ENCODE assay signal across 35 mouse cellular contexts in genomic region chr2:151715526-151715925, GRCm38 (mm10). TPM values are rescaled to one million over a fixed set of nuclear protein-coding genes. Genes with fewer than 3 reads are reported as not detected.
DNase-seq lines count a peak whose midpoint lies in the region; TF ChIP-seq lines count a peak whose summit lies in the region.
"Had no signal": no experiment of that assay in that cellular context is flagged by ENCODE, and none has a peak within 500 bp of the region (broad histone marks: within the 10 kb centered on the region; RNA-seq: fewer than 3 reads in every experiment).

No protein-coding gene starts in this region.

- peak overlapping the region; percentile 52; the same call in 1 of the 2 replicates for H3K27ac ChIP-seq in cortical plate, adult 2 months (ENCODE audit: insufficient read depth, low read length)
- H3K27ac ChIP-seq: forebrain, embryonic 10.5 days; forebrain, embryonic 13.5 days; heart, adult 2 months; heart, embryonic 10.5 days; heart, embryonic 13.5 days; hindbrain, embryonic 14.5 days; hindbrain, postnatal 0 days had no signal

- TF ChIP-seq CTCF in cortical plate, adult 2 months (IDR thresholded peaks at IDR 0.05; ENCODE audit: extremely low read depth, insufficient read depth, low read length): no peak

- H3K4me1 ChIP-seq in cortical plate, adult 2 months (ENCODE audit: control insufficient read depth, insufficient read depth, low read length): peaks cover 10% of the 10 kb centered on the region
- H3K4me1 ChIP-seq: forebrain, embryonic 10.5 days; forebrain, embryonic 13.5 days; heart, embryonic 10.5 days; heart, embryonic 13.5 days had no signal

- H3K4me3 ChIP-seq in cortical plate, adult 2 months (ENCODE audit: insufficient read depth, low read length): no peak overlapping the region
- H3K4me3 ChIP-seq: forebrain, embryonic 10.5 days; forebrain, embryonic 13.5 days; heart, adult 2 months; heart, embryonic 10.5 days; heart, embryonic 13.5 days had no signal

- no peak for TF ChIP-seq POLR2A in cortical plate, adult 2 months (IDR thresholded peaks at IDR 0.05; ENCODE audit: extremely low read depth, insufficient read depth, low read length)

- DNase-seq in frontal cortex, postnatal 36 days (ENCODE audit: low spot score in 2 of 2): peak; percentile 25 to 82
- no peak for DNase-seq in frontal cortex, postnatal 14 days (ENCODE audit: low spot score in 2 of 2)
- DNase-seq in right cerebral cortex, adult 18-20 months: peak; percentile 66
- no peak for DNase-seq in right cerebral cortex, postnatal 4 days
- peak; percentile 85 for DNase-seq in brain, adult 2 months (ENCODE audit: low read depth, low spot score)
- DNase-seq in kidney, adult 11 months: no peak
- DNase-seq in layer of hippocampus, postnatal 36 days: no peak
- DNase-seq: adrenal gland, adult 2 months; adrenal gland, postnatal 14 days; cerebellum, adult 11-12 months; cerebellum, adult 8-10 months; cerebellum, postnatal 10 days; cerebellum, postnatal 36 days; gastrocnemius, postnatal 10 days; gastrocnemius, postnatal 36 days; heart, adult 2 months; heart, postnatal 14 days; heart, postnatal 4 days had no signal

RNA-seq across cellular contexts. Expression of gene Tmem74b, which starts 13.7 kb away (rescaled TPM):
- 9.4 and 10.5 TPM in 2 replicates for polyA plus RNA-seq in cortical plate, adult 2 months (2012; rRNA removed)
- total RNA-seq in layer of hippocampus, postnatal 36 days (2021): 1 to 10 TPM; 4.4 to 4.8 TPM
- total RNA-seq: granulocyte monocyte progenitor cell, adult 5-6 weeks; MEL had no signal
- polyA plus RNA-seq: CD4-positive, CD25-positive, alpha-beta regulatory T cell, adult 4 months had no signal

RNA-seq across cellular contexts. Expression of gene Psmf1, which starts 28.5 kb away (rescaled TPM):
- 46.9 and 48.1 TPM in 2 replicates for polyA plus RNA-seq in cortical plate, adult 2 months (2012; rRNA removed)
- total RNA-seq in layer of hippocampus, postnatal 36 days (2021): 10 to 100 TPM; 31.3 to 33.7 TPM

RNA-seq across cellular contexts. Expression of gene Rad21l, which starts 47.2 kb away (rescaled TPM):
- polyA plus RNA-seq in cortical plate, adult 2 months (2012; rRNA removed): 0.31 and 0.34 TPM in 2 replicates
- under 1 TPM; 0.61 to 0.95 TPM for total RNA-seq in layer of hippocampus, postnatal 36 days (2021)
- total RNA-seq: adrenal gland, adult 2 months; adrenal gland, postnatal 14 days; adrenal gland, postnatal 4 days; gastrocnemius, adult 18-20 months; gastrocnemius, postnatal 10 days; gastrocnemius, postnatal 36 days; granulocyte monocyte progenitor cell, adult 5-6 weeks; heart, adult 2 months; heart, postnatal 14 days; heart, postnatal 4 days; MEL had no signal
- polyA plus RNA-seq: adrenal gland, adult 2 months; C2C12; CD4-positive, CD25-positive, alpha-beta regulatory T cell, adult 4 months; embryonic facial prominence, embryonic 11.5 days; embryonic facial prominence, embryonic 14.5 days; forebrain, embryonic 10.5 days; forebrain, embryonic 13.5 days; forebrain, embryonic 16.5 days; heart, adult 2 months; heart, embryonic 10.5 days; heart, embryonic 13.5 days; heart, embryonic 16.5 days had no signal

Comparison
In these comparisons a context has a peak if more than half of its experiments do, and no peak if none do; other contexts are left out.
1. DNase-seq: peak in frontal cortex, postnatal 36 days (2 of 2), right cerebral cortex, adult 18-20 months (single experiment) and brain, adult 2 months (single experiment); none in frontal cortex, postnatal 14 days (0 of 2), right cerebral cortex, postnatal 4 days (single experiment), kidney, adult 11 months (single experiment) and layer of hippocampus, postnatal 36 days (0 of 2).